Mouse (Mus musculus): ENCODE data around the gene Mios.

GRCm38 (mm10) chr6:8209866-8210186, 804 bp downstream of the Mios start:
- TF ChIP-seq GATA1 (IDR thresholded peaks at IDR 0.05; ENCODE audit: borderline replicate concordance, low read length) (no peak), CTCF (IDR thresholded peaks at IDR 0.05; ENCODE audit: low read depth, low read length) (no peak), GATA2 (IDR thresholded peaks at IDR 0.05; ENCODE audit: borderline replicate concordance, low read depth, low read length) (no peak)
